Mouse (Mus musculus) adrenal gland, adult (tissue): ENCODE measurements at regions not wholly inside any gene's neighbourhood (a gene's known extent, or its start where the extent isn't known, plus 50 kb on each side); places are given as distances from the start of the nearest gene placed in this dataset.
A peak's percentile ranks its signal among the peaks of the same experiment; 100 is the strongest.

Experiments
- DNase-seq, 2 experiments: peaks; one replicate each; pipeline ENCODE4 v3.0.0; 2022 to 2023; ENCODE audit warnings: low spot score in 1 of 2; ENCODE audit not compliant: inconsistent age in 2 of 2

DNA sequence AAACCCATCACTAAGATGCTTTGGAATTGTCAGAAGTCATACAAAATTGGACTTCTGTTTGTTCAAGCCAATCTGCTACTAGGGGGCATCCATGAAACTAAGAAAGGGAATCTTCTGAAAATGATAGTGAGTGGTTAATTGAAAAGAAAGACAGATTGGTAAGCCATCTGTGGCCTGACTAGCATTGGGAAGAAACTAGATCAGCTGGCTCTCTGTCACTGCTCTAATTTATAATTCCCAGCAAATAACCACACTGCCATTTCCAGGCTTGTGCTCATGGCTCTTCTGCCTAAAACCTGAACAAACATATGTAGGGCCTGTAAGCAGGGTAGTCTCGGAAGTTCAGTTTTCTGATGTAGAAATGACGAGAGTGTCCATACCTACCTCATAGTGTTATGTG is 569.8 kb downstream of the Pcdh19 start:
- no peak for DNase-seq

DNA sequence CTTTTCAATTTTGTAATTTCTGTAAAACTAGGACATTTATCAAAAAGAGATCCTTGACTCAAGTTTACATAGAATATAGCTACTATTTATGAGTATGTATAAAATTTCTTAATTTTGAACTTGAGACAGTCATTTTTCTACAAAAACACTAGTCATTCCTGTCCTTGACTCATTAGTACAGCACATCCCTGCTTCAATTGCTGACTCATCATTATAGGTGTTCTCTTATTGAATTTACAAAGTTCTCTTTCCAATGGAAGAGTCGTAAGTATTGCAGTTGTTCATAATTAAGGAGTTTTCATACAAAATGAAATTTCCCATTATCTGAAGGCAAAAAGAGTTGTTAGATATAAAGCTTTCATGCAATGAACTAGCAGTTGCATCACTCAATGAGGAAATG is 578.6 kb downstream of the Pcdh19 start:
- no peak for DNase-seq

GRCm38 (mm10) chrX:133092983-133093382 is 595.8 kb downstream of the Pcdh19 start:
- no peak for DNase-seq

DNA sequence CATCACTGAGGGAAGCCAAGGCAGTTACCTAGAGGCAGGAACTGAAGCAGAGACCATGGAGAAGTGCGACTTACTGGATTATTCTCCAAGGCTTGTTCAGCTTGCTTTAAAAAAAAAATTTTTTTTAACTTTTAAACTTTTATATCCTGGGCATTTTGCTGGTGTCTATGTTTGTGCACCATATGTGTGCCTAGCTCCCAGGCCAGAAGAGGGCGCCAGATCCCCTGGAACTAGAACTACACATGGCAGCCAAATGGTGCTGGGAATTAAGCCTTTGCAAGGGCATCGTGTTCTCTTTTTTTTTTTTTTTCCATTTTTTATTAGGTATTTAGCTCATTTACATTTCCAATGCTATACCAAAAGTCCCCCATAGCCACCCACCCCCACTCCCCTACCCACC is 624.7 kb downstream of the Pcdh19 start:
- peak; percentile 6 to 48 for DNase-seq
